Mouse (Mus musculus) bone marrow macrophage, adult 2 months (primary cell): ENCODE measurements around the gene Zfand3.

ENCODE experiments used
- CTCF ChIP-seq: IDR thresholded peaks from 2 replicates; pipeline ENCODE4 v1.5.1; 2012; ENCODE audit warnings: low read depth, mild to moderate bottlenecking, low read length, moderate library complexity
- POLR2A ChIP-seq: IDR thresholded peaks from 2 replicates; pipeline ENCODE4 v1.6.1; 2012; ENCODE audit warnings: mild to moderate bottlenecking, low read depth, low read length, borderline replicate concordance

DNA sequence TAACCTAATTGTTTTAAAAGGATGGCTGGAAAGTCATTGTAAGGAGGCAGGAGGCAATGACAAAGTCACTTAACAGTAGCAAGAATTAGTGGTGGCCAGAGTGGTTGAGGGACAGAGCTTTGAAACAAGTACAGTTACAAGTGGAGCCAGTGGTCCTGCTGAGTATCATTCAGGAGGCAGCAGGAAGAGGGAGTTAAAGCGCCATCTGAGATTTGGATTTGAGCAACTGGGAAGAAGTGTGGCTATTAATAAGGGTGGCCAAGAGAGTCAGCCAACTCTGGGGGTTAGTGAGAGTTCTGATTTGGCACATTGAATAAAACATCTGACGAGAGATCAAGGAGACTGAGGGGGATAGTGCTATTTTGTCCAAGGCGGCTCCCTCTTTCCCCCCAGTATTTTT is 54.1 kb downstream of the Zfand3 start:
- TF ChIP-seq CTCF (no peak), POLR2A (no peak)
